Mouse (Mus musculus) cortical plate, adult 2 months (tissue): ENCODE data around the gene Samm50. TPM values are rescaled to one million over a fixed set of nuclear protein-coding genes. Genes with fewer than 3 reads are reported as not detected.

ENCODE experiments used
- H3K27ac ChIP-seq: fragments of 200-500 bp; 2 replicates; pipeline ENCODE4 v1.5.1; 2012; ENCODE audit warnings: low read length, control low read depth, inconsistent platforms; ENCODE audit not compliant: insufficient read depth
- H3K4me1 ChIP-seq: fragments of 200-500 bp; 2 replicates; pipeline ENCODE4 v1.6.1; 2011; ENCODE audit warnings: low read length; ENCODE audit not compliant: control insufficient read depth, insufficient read depth
- H3K4me3 ChIP-seq: fragments of 200-500 bp; 2 replicates; pipeline ENCODE4 v1.5.1; 2011; ENCODE audit warnings: mild to moderate bottlenecking, low read length, control low read depth; ENCODE audit not compliant: insufficient read depth
- CTCF ChIP-seq: fragments of 200-500 bp; IDR thresholded peaks from 2 replicates; pipeline ENCODE4 v1.5.1; 2011; ENCODE audit warnings: mild to moderate bottlenecking, control low read depth, low read length; ENCODE audit not compliant: insufficient read depth; ENCODE audit errors: extremely low read depth
- POLR2A ChIP-seq: fragments of 200-500 bp; IDR thresholded peaks from 2 replicates; pipeline ENCODE4 v1.6.1; 2011; ENCODE audit warnings: mild to moderate bottlenecking, low read length, control low read depth; ENCODE audit not compliant: insufficient read depth; ENCODE audit errors: extremely low read depth
- polyA plus RNA-seq: library from polyadenylated mRNA; depleted of rRNA; stranded (reverse); fragments of >200 nt; gene quantifications from 2 replicates; pipeline ENCODE4 v1.2.3, GENCODE M21; 2012

Samm50 gene
- polyA plus RNA-seq, 1 experiment, result 43.5 TPM

- H3K27ac ChIP-seq, result no peak overlapping the region
- no peak overlapping the region for H3K4me3 ChIP-seq
- TF ChIP-seq POLR2A (no peak), CTCF (no peak)
- no peaks in the 10 kb centered on the region for H3K4me1 ChIP-seq
These were observed 18.4 kb downstream of the Samm50 start for GRCm38 (mm10) chr15:84210461-84210860.

GRCm38 (mm10) chr15:84210941-84211340, 18.9 kb downstream of the Samm50 start:
- Histone ChIP-seq H3K4me1 (no peaks in the 10 kb centered on the region), H3K4me3 (no peak overlapping the region), H3K27ac (no peak overlapping the region)
- TF ChIP-seq POLR2A, result no peak
- TF ChIP-seq CTCF, result no peak

GRCm38 (mm10) chr15:84211564-84211963, 19.5 kb downstream of the Samm50 start:
- Histone ChIP-seq H3K27ac (no peak overlapping the region), H3K4me1 (no peaks in the 10 kb centered on the region), H3K4me3 (no peak overlapping the region)
- no peak for TF ChIP-seq POLR2A
- TF ChIP-seq CTCF, result no peak

DNA sequence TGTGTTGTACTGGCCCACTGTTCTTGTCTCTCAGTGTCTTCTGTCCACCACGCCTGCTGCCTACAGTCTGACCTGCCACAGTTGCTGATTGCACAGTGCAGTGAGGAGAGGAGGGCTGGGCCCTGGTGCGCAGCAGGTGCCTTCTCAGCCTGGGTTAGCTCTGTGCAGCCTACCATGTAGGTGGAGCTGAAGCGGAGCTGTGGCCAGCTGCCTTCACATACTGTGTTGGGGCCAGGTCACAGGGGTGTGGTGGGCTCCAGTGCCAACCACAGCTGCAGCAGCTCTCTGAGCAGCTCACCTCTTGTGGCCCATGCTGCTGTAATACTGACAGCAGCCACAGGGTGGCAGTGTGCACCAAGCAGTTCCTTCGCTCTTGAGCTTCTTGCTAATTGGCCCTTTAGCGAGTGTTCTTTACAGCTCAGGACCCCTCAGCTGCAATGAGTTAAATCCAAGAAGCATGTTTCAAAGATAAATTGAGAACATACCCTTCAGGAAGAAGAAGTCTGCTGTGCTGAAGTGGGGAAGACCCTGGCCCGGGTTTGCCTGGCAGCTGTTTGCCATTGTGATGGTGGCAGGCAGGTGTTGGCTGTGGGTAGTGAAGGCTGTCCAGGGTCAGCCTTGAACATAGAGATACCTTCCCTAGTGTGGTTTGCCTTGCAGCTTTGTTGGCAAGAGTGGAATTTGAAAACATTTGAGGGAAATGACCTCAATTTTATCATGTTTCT, 20.2 kb downstream of the Samm50 start:
- Histone ChIP-seq H3K4me1 (no peaks in the 10 kb centered on the region), H3K27ac (no peak overlapping the region), H3K4me3 (no peak overlapping the region)
- TF ChIP-seq POLR2A (no peak), CTCF (peak; percentile 99)

GRCm38 (mm10) chr15:84212756-84213105, 20.7 kb downstream of the Samm50 start:
- Histone ChIP-seq H3K4me1 (no peaks in the 10 kb centered on the region), H3K4me3 (no peak overlapping the region), H3K27ac (no peak overlapping the region)
- no peak for TF ChIP-seq POLR2A
- TF ChIP-seq CTCF, result no peak

- Histone ChIP-seq H3K27ac (no peak overlapping the region), H3K4me1 (no peaks in the 10 kb centered on the region), H3K4me3 (no peak overlapping the region)
- TF ChIP-seq POLR2A (no peak), CTCF (no peak)
These were observed 21.2 kb downstream of the Samm50 start for GRCm38 (mm10) chr15:84213162-84213739.

- TF ChIP-seq POLR2A, result no peak
- TF ChIP-seq CTCF, result no peak
- H3K4me3 ChIP-seq, result no peak overlapping the region
- no peak overlapping the region for H3K27ac ChIP-seq
- H3K4me1 ChIP-seq, result no peaks in the 10 kb centered on the region
These were observed 22.4 kb downstream of the Samm50 start for GRCm38 (mm10) chr15:84214476-84214875.

DNA sequence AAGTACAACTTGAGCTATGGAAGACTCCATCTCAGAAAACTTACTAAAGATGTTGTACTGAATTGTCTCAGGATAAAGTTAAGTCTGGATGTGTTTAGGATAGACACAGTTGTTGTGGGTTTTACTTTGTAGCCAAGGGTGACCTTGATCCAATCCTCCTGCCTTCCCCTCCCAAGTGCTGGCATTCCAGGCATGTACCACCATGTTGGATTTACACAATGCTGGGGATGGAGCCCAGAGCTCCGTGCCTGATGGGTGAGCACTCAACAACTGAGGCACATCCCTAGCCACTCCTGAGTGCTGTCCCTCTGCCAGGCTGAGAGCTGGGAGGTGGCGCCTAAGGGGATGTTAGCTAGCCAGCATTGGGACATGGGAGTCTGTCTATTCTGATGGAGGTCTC, 23.2 kb downstream of the Samm50 start:
- H3K4me1 ChIP-seq, result no peaks in the 10 kb centered on the region
- H3K4me3 ChIP-seq, result no peak overlapping the region
- no peak for TF ChIP-seq POLR2A
- TF ChIP-seq CTCF, result no peak
- no peak overlapping the region for H3K27ac ChIP-seq

DNA sequence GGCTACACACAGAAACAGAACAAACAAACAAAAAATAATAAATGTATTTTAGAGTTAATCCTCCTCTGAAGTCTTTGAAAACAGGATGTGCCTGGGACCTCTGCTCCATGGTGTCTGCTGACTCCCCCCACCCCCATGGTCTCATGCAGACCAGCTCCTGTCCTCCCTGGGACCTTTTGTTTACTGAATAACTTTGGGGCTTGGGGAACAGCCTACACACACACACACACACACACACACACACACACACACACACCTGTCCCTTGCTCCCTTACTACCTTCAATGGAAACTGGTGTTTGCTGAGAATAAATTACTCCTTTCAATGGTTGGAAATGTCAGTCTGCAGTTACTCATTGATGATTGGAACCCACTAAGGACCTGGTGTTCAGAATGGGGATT, 24.0 kb downstream of the Samm50 start:
- H3K27ac ChIP-seq, result no peak overlapping the region
- H3K4me3 ChIP-seq, result no peak overlapping the region
- TF ChIP-seq CTCF (no peak), POLR2A (no peak)
- H3K4me1 ChIP-seq, result no peaks in the 10 kb centered on the region

GRCm38 (mm10) chr15:84216461-84217084, 24.5 kb downstream of the Samm50 start:
- TF ChIP-seq POLR2A (no peak), CTCF (no peak)
- H3K4me3 ChIP-seq, result no peak overlapping the region
- H3K27ac ChIP-seq, result no peak overlapping the region
- H3K4me1 ChIP-seq, result no peaks in the 10 kb centered on the region
